In the genomic region with DNA sequence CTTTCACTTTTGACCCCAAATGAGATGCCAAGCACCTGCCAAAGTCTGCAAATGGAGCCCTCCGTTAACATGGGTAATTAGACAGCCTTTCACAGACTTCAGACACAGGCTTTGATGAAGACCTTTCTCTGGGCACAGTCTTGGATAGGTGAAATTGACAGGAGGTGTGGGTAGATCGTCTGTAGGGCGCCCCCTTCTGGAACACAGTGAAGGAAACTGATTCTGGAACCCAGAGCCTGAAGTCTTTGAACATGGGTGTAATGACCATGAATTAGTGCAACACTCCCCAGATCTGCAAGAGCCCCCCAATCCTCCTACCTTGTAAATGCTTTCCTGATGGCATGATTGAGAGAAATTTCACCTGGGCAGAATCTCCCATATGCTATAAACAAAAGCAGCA, we compare ENCODE assay signal across 9 mouse cellular contexts.
DNase-seq lines count a peak whose midpoint lies in the region; ATAC-seq and TF ChIP-seq lines count a peak whose summit lies in the region.
"Had no signal": no experiment of that assay in that cellular context is flagged by ENCODE, and none has a peak within 500 bp of the region (broad histone marks: within the 10 kb centered on the region; RNA-seq: fewer than 3 reads in every experiment).

No protein-coding gene starts in this region.

- no peak overlapping the region for H3K4me3 ChIP-seq in hindbrain, postnatal 0 days (ENCODE audit: low read length)
- H3K4me3 ChIP-seq in hindbrain, embryonic 14.5 days (replicated peaks; ENCODE audit: low read length) = no peak overlapping the region
- H3K4me3 ChIP-seq in CH12.LX (replicated peaks in 1 of 3; ENCODE audit: low read depth in 2 of 3, low read length in 2 of 3, poor library complexity in 1 of 3) = no peak overlapping the region
- H3K4me3 ChIP-seq in embryonic facial prominence, embryonic 11.5 days (ENCODE audit: low read depth, low read length) = no peak overlapping the region
- H3K4me3 ChIP-seq: heart, embryonic 15.5 days had no signal

- TF ChIP-seq POLR2A in CH12.LX (IDR thresholded peaks at IDR 0.05; ENCODE audit: low read depth, low read length) = no peak

- dilution Hi-C loops in CH12.LX (cut with MboI; ENCODE audit: extremely low pct_ligation_motif_present, extremely low pct_unique_long_range_greater_than_20kb, low sequenced_read_pairs) = no loop called here

- DNase-seq in hindbrain, postnatal 0 days (ENCODE audit: low spot score) = no peak
- DNase-seq in hindbrain, embryonic 14.5 days (ENCODE audit: low spot score) = no peak
- DNase-seq in 3T3-L1 (ENCODE audit: low read depth, low spot score) (peak; percentile 35), CH12.LX (ENCODE audit: extremely low read depth) (peak; percentile 31)
- peak; percentile 19 for DNase-seq in embryonic facial prominence, embryonic 11.5 days (ENCODE audit: low spot score)
- no peak for DNase-seq in right cerebral cortex, postnatal 4 days

- in situ Hi-C loops in CH12.LX (cut with MboI; ENCODE audit: low pct_ligation_motif_present, low pct_unique_long_range_greater_than_20kb, low sequenced_read_pairs) = loop anchor here (10.0 kb wide), 1 partner anchor 436 kb away; no protein-coding TSS in a partner anchor

- H3K79me2 ChIP-seq in CH12.LX (replicated peaks; ENCODE audit: control insufficient read depth, extremely low read depth, insufficient read depth, poor library complexity, severe bottlenecking) = no peaks in the 10 kb centered on the region

- 29% methylated on average over 3 of the region's 3 CpGs for WGBS in hindbrain, postnatal 0 days
- 22% methylated on average over 3 of the region's 3 CpGs for WGBS in hindbrain, embryonic 14.5 days
- 23% methylated on average over 3 of the region's 3 CpGs for WGBS in embryonic facial prominence, embryonic 11.5 days

- no peak overlapping the region for H3K4me2 ChIP-seq in hindbrain, postnatal 0 days (ENCODE audit: low read depth, low read length)
- H3K4me2 ChIP-seq in hindbrain, embryonic 14.5 days (replicated peaks) = no peak overlapping the region
- H3K4me2 ChIP-seq in CH12.LX (ENCODE audit: insufficient read depth, low read depth, poor library complexity, severe bottlenecking) = no peak overlapping the region
- no peak overlapping the region for H3K4me2 ChIP-seq in embryonic facial prominence, embryonic 11.5 days (ENCODE audit: low read depth, low read length)
- H3K4me2 ChIP-seq: heart, embryonic 15.5 days had no signal

- no peak for TF ChIP-seq EP300 in CH12.LX (IDR thresholded peaks at IDR 0.05; ENCODE audit: low read length)

- ATAC-seq in hindbrain, postnatal 0 days = no peak
- no peak for ATAC-seq in hindbrain, embryonic 14.5 days (ENCODE audit: low FRiP score)
- ATAC-seq in embryonic facial prominence, embryonic 11.5 days (replicated peaks; ENCODE audit: insufficient number of reproducible peaks, low FRiP score, low TSS enrichment, low read depth) = no peak
- no peak for ATAC-seq in megakaryocyte-erythroid progenitor cell, adult 5-6 weeks (replicated peaks; ENCODE audit: low FRiP score, low TSS enrichment, poor library complexity, severe bottlenecking)
- ATAC-seq in activated CD4-positive, CD25-positive, alpha-beta regulatory T cell, adult 4 months = no peak

- peak; percentile 22; the same call in 1 of the 2 replicates for TF ChIP-seq CTCF in hindbrain, postnatal 0 days (IDR thresholded peaks at IDR 0.05; ENCODE audit: low read depth)
- TF ChIP-seq CTCF in CH12.LX (conservative IDR thresholded peaks at IDR 0.05 in 1 of 2, IDR thresholded peaks at IDR 0.05 in 1 of 2; ENCODE audit: low read depth in 2 of 2, low read length in 2 of 2) = peak; percentile 54 to 85

- H3K4me1 ChIP-seq in hindbrain, postnatal 0 days (ENCODE audit: insufficient read depth, low read length) = no peaks in the 10 kb centered on the region
- no peaks in the 10 kb centered on the region for H3K4me1 ChIP-seq in hindbrain, embryonic 14.5 days (replicated peaks; ENCODE audit: control insufficient read depth, insufficient read depth, low read length)
- no peaks in the 10 kb centered on the region for H3K4me1 ChIP-seq in CH12.LX (ENCODE audit: control insufficient read depth in 1 of 2, insufficient read depth in 2 of 2)
- H3K4me1 ChIP-seq in embryonic facial prominence, embryonic 11.5 days (ENCODE audit: control insufficient read depth, insufficient read depth, low read length) = no peaks in the 10 kb centered on the region
- H3K4me1 ChIP-seq: heart, embryonic 15.5 days had no signal

- no peaks in the 10 kb centered on the region for H3K27me3 ChIP-seq in hindbrain, postnatal 0 days (ENCODE audit: insufficient read depth, low read length)
- H3K27me3 ChIP-seq in hindbrain, embryonic 14.5 days (ENCODE audit: control insufficient read depth, insufficient read depth, low read length) = no peaks in the 10 kb centered on the region
- peaks cover 87% of the 10 kb centered on the region for H3K27me3 ChIP-seq in CH12.LX (replicated peaks)
- H3K27me3 ChIP-seq in embryonic facial prominence, embryonic 11.5 days (ENCODE audit: control insufficient read depth, insufficient read depth, low read length) = no peaks in the 10 kb centered on the region
- H3K27me3 ChIP-seq: heart, embryonic 15.5 days had no signal

- no peak overlapping the region for H3K9ac ChIP-seq in hindbrain, postnatal 0 days (replicated peaks; ENCODE audit: low read length)
- H3K9ac ChIP-seq in hindbrain, embryonic 14.5 days = no peak overlapping the region
- H3K9ac ChIP-seq in CH12.LX (ENCODE audit: insufficient read depth, low read depth) = no peak overlapping the region
- no peak overlapping the region for H3K9ac ChIP-seq in embryonic facial prominence, embryonic 11.5 days (replicated peaks; ENCODE audit: low read length)
- H3K9ac ChIP-seq: heart, embryonic 15.5 days had no signal

- no peaks in the 10 kb centered on the region for H3K36me3 ChIP-seq in hindbrain, postnatal 0 days (ENCODE audit: insufficient read depth, low read length)
- no peaks in the 10 kb centered on the region for H3K36me3 ChIP-seq in hindbrain, embryonic 14.5 days (replicated peaks; ENCODE audit: control insufficient read depth, insufficient read depth)
- no peaks in the 10 kb centered on the region for H3K36me3 ChIP-seq in CH12.LX (replicated peaks in 1 of 2; ENCODE audit: control insufficient read depth in 1 of 2, insufficient read depth in 1 of 2, low read length in 1 of 2)
- H3K36me3 ChIP-seq in embryonic facial prominence, embryonic 11.5 days (replicated peaks; ENCODE audit: control insufficient read depth, insufficient read depth, low read depth, low read length) = no peaks in the 10 kb centered on the region
- H3K36me3 ChIP-seq: heart, embryonic 15.5 days had no signal

- no peaks in the 10 kb centered on the region for H3K9me3 ChIP-seq in hindbrain, postnatal 0 days (ENCODE audit: low read length)
- no peaks in the 10 kb centered on the region for H3K9me3 ChIP-seq in hindbrain, embryonic 14.5 days (ENCODE audit: control insufficient read depth, low read length)
- H3K9me3 ChIP-seq in CH12.LX (replicated peaks; ENCODE audit: low read length) = no peaks in the 10 kb centered on the region
- H3K9me3 ChIP-seq in embryonic facial prominence, embryonic 11.5 days (replicated peaks; ENCODE audit: control insufficient read depth, low read length) = no peaks in the 10 kb centered on the region
- H3K9me3 ChIP-seq: heart, embryonic 15.5 days had no signal

- no peak overlapping the region for H3K27ac ChIP-seq in hindbrain, postnatal 0 days
- H3K27ac ChIP-seq in hindbrain, embryonic 14.5 days = no peak overlapping the region
- H3K27ac ChIP-seq in CH12.LX (ENCODE audit: insufficient read depth, low read depth) = no peak overlapping the region
- no peak overlapping the region for H3K27ac ChIP-seq in embryonic facial prominence, embryonic 11.5 days (replicated peaks; ENCODE audit: low read depth, low read length)
- H3K27ac ChIP-seq: heart, embryonic 15.5 days had no signal

- TF ChIP-seq RAD21 in CH12.LX (IDR thresholded peaks at IDR 0.05; ENCODE audit: low read depth, low read length) = peak; percentile 58

TF ChIP-seq in CH12.LX, 34 proteins besides CTCF, POLR2A, EP300 and RAD21:
- TF ChIP-seq NRF1 (IDR thresholded peaks at IDR 0.05; ENCODE audit: low read depth, low read length) (no peak), SIN3A (IDR thresholded peaks at IDR 0.05; ENCODE audit: low read length) (peak; percentile 32; the same call in 1 of the 2 replicates), E2F4 (IDR thresholded peaks at IDR 0.05; ENCODE audit: insufficient replicate concordance, low read depth, low read length) (no peak), SMC3 (IDR thresholded peaks at IDR 0.05; ENCODE audit: low read depth, low read length) (peak; percentile 85), GABPA (IDR thresholded peaks at IDR 0.05; ENCODE audit: insufficient replicate concordance, low read depth, low read length) (no peak), NELFE (IDR thresholded peaks at IDR 0.05; ENCODE audit: low read depth, low read length) (peak; percentile 24; the same call in 1 of the 2 replicates)

Comparison
In these comparisons a context has a peak if more than half of its experiments do, and no peak if none do; other contexts are left out.
1. DNase-seq: peak in 3T3-L1 (single experiment), CH12.LX (single experiment) and embryonic facial prominence, embryonic 11.5 days (single experiment); none in hindbrain, postnatal 0 days (single experiment), hindbrain, embryonic 14.5 days (single experiment) and right cerebral cortex, postnatal 4 days (single experiment).